Mouse (Mus musculus) olfactory bulb, adult 2 months (tissue): Measurements from ENCODE around the gene Gm20924. TPM values are rescaled to one million over a fixed set of nuclear protein-coding genes. Genes with fewer than 3 reads are reported as not detected.
"Not testable (repeated sequence)": the region's sequence is repeated elsewhere in the genome, so short reads cannot be mapped to it uniquely, and the experiment has no call there.

Source experiments
- H3K27ac ChIP-seq: fragments of 200-500 bp; 2 replicates; pipeline ENCODE4 v1.5.1; 2012; ENCODE audit warnings: low read depth, low read length; ENCODE audit not compliant: insufficient read depth
- H3K4me1 ChIP-seq: fragments of 200-500 bp; 2 replicates; pipeline ENCODE4 v1.6.1; 2012; ENCODE audit warnings: low read length; ENCODE audit not compliant: control insufficient read depth, insufficient read depth
- H3K4me3 ChIP-seq: fragments of 200-500 bp; 2 replicates; pipeline ENCODE4 v1.5.1; 2012; ENCODE audit warnings: mild to moderate bottlenecking, low read depth, low read length, moderate library complexity; ENCODE audit not compliant: insufficient read depth
- WGBS: fragments of 180-500 bp; shearing (Covaris S2); methylation state at CpG from one replicate; pipeline ENCODE4 v1.1.7; 2018; 5-methylcytosine and 5-hydroxymethylcytosine counted together
- polyA plus RNA-seq: library from polyadenylated mRNA; stranded (reverse); fragments of >200 nt; gene quantifications from 2 replicates; pipeline ENCODE4 v1.2.4, GENCODE M21; 2012; ENCODE audit warnings: low replicate concordance; ENCODE audit not compliant: missing spikeins, insufficient read depth, insufficient read length

The Gm20924 gene
- not detected in 2 replicates for polyA plus RNA-seq

DNA sequence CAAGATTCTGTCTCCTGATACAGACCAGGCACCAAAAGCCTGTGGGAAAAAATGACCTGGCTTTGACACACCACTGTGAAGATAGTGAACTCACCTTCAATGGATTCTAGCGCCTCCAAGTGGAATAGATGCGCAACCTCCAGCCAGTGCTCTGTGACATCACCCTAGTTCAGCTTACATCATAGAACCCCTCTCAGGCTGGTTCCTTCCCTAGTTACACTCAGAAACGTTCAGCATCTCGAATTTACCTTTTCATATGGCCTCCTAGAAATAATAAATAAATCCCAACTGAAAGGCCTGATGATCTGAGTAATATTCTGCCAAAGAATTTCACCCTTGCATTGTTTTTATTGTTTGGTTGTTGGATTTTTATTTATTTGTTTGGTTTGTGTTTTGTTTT lies at the start of gene Gm20924:
Gm20924 (minus strand) TSS at position 101 of the 400 bp plus-strand sequence.
- not testable (repeated sequence) for H3K4me1 ChIP-seq, H3K27ac ChIP-seq, H3K4me3 ChIP-seq
- no CpG with 5 or more reads among the region's 4 CpGs for WGBS

Other genes with a start within 250 kb of the Gm20924 start
- not detected in 2 replicates for gene Gm20736, start 170.2 kb upstream of the Gm20924 start, polyA plus RNA-seq